Comparison of ENCODE assay signal across 20 mouse cellular contexts in genomic region chr9:34370686-34371398, GRCm38 (mm10).
DNase-seq lines count a peak whose midpoint lies in the region; ATAC-seq and TF ChIP-seq lines count a peak whose summit lies in the region.
"Had no signal": no experiment of that assay in that cellular context is flagged by ENCODE, and none has a peak within 500 bp of the region (broad histone marks: within the 10 kb centered on the region; RNA-seq: fewer than 3 reads in every experiment).

No protein-coding gene starts in this region.

- H3K36me3 ChIP-seq in lung, embryonic 16.5 days (ENCODE audit: control insufficient read depth, insufficient read depth, low read length) = no peaks in the 10 kb centered on the region
- H3K36me3 ChIP-seq: embryonic facial prominence, embryonic 10.5 days; embryonic facial prominence, embryonic 12.5 days; forebrain, embryonic 15.5 days had no signal

- H3K27me3 ChIP-seq in lung, embryonic 16.5 days (ENCODE audit: control insufficient read depth, insufficient read depth, low read depth, low read length) = no peaks in the 10 kb centered on the region
- H3K27me3 ChIP-seq: embryonic facial prominence, embryonic 12.5 days; forebrain, embryonic 13.5 days; forebrain, embryonic 15.5 days had no signal

- no peak overlapping the region for H3K27ac ChIP-seq in lung, embryonic 16.5 days (ENCODE audit: low read length)
- H3K27ac ChIP-seq: embryonic facial prominence, embryonic 10.5 days; embryonic facial prominence, embryonic 12.5 days; forebrain, embryonic 13.5 days; forebrain, embryonic 15.5 days had no signal

- WGBS in lung, embryonic 16.5 days = 54% methylated on average over 4 of the region's 4 CpGs
- WGBS in lung, adult 2 months = 72% methylated on average over 4 of the region's 4 CpGs

- DNase-seq in frontal cortex, postnatal 14 days (ENCODE audit: low spot score in 2 of 2) = no peak
- DNase-seq in lung, adult 2 months = no peak
- peak; percentile 15 for DNase-seq in lung, postnatal 10 days
- no peak for DNase-seq in lung, adult 18-20 months
- no peak for DNase-seq in adrenal gland, adult 2 months
- DNase-seq: adrenal gland, adult 8-10 months; adrenal gland, postnatal 14 days; adrenal gland, postnatal 36 days; cerebellum, adult 11 months; cerebellum, adult 18-20 months; cerebellum, adult 8-10 months; cerebellum, adult 9-11 months; cerebellum, postnatal 14 days; forebrain, postnatal 0 days had no signal

- H3K4me2 ChIP-seq in lung, embryonic 16.5 days (ENCODE audit: low read depth, low read length) = no peak overlapping the region
- H3K4me2 ChIP-seq: embryonic facial prominence, embryonic 12.5 days; forebrain, embryonic 13.5 days; forebrain, embryonic 15.5 days had no signal

- no peak for TF ChIP-seq CTCF in lung, adult 2 months (IDR thresholded peaks at IDR 0.05; ENCODE audit: insufficient read depth, low read length)

- no peak for TF ChIP-seq POLR2A in lung, adult 2 months (IDR thresholded peaks at IDR 0.05; ENCODE audit: borderline replicate concordance, extremely low read depth, low read depth, low read length)

- no peaks in the 10 kb centered on the region for H3K9me3 ChIP-seq in lung, embryonic 16.5 days (ENCODE audit: control insufficient read depth, low read length)
- H3K9me3 ChIP-seq: embryonic facial prominence, embryonic 10.5 days; embryonic facial prominence, embryonic 12.5 days; forebrain, embryonic 13.5 days; forebrain, embryonic 15.5 days had no signal

- H3K4me1 ChIP-seq in lung, embryonic 16.5 days (replicated peaks; ENCODE audit: control insufficient read depth, insufficient read depth, low read length) = peaks cover 9% of the 10 kb centered on the region
- no peaks in the 10 kb centered on the region for H3K4me1 ChIP-seq in lung, adult 2 months (ENCODE audit: control insufficient read depth, insufficient read depth, low read length)
- H3K4me1 ChIP-seq: embryonic facial prominence, embryonic 10.5 days; embryonic facial prominence, embryonic 12.5 days; forebrain, embryonic 13.5 days had no signal

- no peak overlapping the region for H3K9ac ChIP-seq in lung, embryonic 16.5 days (ENCODE audit: low read length)
- H3K9ac ChIP-seq: embryonic facial prominence, embryonic 12.5 days; forebrain, embryonic 13.5 days; forebrain, embryonic 15.5 days; forebrain, postnatal 0 days had no signal

- H3K4me3 ChIP-seq in lung, embryonic 16.5 days (ENCODE audit: low read length) = no peak overlapping the region
- H3K4me3 ChIP-seq in lung, adult 2 months (replicated peaks; ENCODE audit: extremely low read depth, low read depth, low read length) = no peak overlapping the region
- H3K4me3 ChIP-seq: embryonic facial prominence, embryonic 10.5 days; embryonic facial prominence, embryonic 12.5 days; forebrain, embryonic 13.5 days; forebrain, embryonic 15.5 days had no signal

- peak; percentile 78 for ATAC-seq in frontal cortex, adult (ENCODE audit: low TSS enrichment)
- ATAC-seq in lung, embryonic 16.5 days (ENCODE audit: low read depth) = peak; percentile 49
- ATAC-seq: forebrain, embryonic 13.5 days; forebrain, embryonic 15.5 days; forebrain, postnatal 0 days had no signal
